Mouse (Mus musculus) right cerebral cortex, adult 2 months (tissue): Measurements from ENCODE around the gene Fthl17f.
A peak's percentile ranks its signal among the peaks of the same experiment; 100 is the strongest.
"Not testable (repeated sequence)": the region's sequence is repeated elsewhere in the genome, so short reads cannot be mapped to it uniquely, and the experiment has no call there.

Experiments used
- DNase-seq, 2 experiments: peaks; one replicate each; pipeline ENCODE4 v3.0.0; 2021 to 2022; ENCODE audit warnings: low spot score in 2 of 2

Fthl17f gene

DNA sequence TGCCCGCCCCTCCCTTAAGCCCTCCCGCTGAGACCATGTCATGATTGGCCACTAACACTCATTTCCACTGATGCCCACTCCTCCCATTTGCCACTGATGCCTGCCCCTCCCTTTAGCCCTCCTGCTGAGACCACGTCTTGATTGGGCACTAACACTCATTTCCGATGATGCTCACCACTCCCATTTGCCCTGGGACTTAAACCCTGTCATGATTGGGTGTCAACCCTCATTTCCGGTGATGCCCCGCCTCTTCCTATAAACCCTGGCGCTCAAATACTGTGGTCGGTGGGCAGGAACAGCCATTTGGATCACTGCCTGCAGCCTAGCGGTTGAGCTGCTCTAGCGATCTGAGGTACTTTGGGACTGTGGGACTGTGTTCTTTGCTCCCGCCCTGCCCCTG, at the start of gene Fthl17f:
Fthl17f (plus strand) TSS at position 301 of the 400 bp plus-strand sequence.
- DNase-seq, result not testable (repeated sequence)

DNA sequence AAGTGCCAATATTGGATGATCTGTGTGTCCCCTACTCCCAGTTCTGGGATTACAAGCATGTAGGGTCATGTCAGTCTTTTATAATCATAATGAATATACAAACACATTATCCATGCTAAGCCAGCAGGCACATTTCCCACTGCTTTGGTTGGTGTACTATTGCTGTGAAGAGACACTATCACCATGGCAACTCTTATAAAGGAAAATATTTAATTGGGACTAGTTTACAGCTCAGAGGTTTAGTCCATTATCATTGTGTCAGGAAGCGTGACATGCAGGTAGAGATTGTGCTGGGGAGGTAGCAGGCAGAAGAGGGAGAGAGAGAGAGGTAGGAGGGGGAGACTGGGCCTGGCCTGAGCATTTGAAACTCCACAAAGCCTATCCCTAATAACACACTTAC, 46.7 kb upstream of the Fthl17f start:
- no peak for DNase-seq

DNA sequence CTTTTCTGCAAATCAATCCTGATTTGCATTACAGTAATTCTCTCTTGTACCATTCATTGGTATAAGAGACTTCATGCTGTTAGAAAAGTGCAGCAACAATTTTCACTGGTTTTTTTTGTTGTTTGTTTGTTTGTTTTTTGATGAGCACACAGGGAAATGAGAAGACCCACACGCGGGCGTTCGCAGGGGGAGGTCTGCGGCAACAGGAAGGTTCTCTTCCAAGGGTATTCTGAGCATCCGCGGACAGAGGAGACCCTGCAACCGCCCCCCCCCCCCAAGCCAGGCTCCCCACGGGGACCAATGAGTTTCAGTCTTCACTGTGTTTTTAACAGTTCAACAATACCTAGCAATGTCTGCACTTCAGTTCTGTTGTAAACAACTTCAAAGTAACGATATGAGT, 43.3 kb upstream of the Fthl17f start:
- no peak for DNase-seq

DNA sequence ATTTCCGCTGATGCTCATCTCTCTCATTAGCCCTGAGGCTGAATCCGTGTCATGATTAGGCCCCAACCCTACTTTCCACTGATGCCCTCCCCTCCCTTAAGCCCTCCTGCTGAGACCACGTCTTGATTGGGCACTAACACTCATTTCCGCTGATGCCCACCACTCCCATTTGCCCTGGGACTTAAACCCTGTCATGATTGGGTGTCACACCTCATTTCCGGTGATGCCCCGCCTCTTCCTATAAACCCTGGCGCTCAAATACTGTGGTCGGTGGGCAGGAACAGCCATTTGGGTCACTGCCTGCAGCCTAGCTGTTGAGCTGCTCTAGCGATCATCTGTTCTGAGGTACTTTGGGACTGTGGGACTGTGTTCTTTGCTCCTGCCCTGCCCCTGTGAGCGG, 29.6 kb upstream of the Fthl17f start, which contains the start of gene Fthl17e:
Fthl17e (plus strand) TSS at position 301 of the 400 bp plus-strand sequence.
- not testable (repeated sequence) for DNase-seq

DNA sequence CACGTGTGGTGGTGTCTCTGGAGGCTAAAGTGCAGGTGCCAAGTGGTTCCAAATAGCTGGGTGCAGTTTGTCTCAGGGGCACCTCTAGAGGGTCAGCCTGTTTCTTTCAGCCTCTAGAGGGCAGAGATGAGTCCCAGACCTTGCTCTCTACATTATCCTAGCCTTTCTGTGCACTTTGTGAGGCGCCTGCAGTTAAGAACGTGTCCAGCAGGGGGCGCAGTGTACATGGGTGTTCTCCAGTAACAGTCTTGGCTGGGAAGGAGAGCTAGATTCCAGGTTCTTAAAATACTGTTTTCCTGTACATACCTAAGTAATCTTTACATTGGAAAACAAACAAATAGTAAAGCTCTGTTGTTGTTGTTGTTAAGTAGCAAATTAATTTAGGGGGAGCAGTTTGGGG, 21.2 kb upstream of the Fthl17f start:
- peak in 1 of 2 experiments; percentile 17 for DNase-seq

DNA sequence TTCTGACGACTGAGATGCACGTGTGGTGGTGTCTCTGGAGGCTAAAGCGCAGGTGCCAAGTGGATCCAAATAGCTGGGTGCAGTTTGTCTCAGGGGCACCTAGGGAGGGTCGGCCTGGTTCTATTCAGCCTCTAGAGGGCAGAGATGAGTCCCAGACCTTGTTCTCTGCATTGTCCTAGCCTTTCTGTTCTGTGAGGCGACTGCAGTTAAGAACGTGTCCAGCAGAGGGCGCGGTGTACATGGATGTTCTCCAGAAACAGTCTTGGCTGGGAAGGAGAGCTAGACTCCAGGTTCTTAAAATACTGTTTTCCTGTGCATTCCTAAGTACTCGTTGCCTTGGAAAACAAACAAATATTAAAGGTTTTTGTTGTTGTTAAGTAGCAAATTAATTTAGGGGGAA, 1.9 kb upstream of the Fthl17f start:
- DNase-seq, result peak; percentile 81 to 97

DNA sequence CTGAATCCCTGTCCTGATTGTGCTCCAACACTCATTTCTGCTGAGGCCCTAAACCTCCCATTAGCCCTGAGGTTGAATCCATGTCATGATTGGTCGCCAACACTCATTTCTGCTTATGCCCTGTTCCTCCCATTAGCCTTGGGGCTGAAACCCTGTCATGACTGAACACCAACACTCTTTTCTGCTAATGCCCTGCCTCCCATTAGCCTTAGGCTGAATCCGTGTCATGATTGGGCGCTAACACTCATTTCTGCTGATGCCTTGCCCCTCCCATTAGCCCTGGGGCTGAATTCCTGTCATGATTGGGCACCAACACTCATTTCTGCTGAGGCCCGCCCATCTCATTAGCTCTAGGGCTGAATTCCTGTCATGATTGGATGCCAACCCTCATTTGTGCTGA, 714 bp upstream of the Fthl17f start:
- no peak for DNase-seq

DNA sequence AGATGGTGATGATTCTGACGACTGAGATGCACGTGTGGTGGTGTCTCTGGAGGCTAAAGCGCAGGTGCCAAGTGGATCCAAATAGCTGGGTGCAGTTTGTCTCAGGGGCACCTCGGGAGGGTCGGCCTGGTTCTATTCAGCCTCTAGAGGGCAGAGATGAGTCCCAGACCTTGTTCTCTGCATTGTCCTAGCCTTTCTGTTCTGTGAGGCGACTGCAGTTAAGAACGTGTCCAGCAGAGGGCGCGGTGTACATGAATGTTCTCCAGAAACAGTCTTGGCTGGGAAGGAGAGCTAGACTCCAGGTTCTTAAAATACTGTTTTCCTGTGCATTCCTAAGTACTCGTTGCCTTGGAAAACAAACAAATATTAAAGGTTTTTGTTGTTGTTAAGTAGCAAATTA, 14.9 kb downstream of the Fthl17f start:
- DNase-seq, result peak; percentile 59 to 88

DNA sequence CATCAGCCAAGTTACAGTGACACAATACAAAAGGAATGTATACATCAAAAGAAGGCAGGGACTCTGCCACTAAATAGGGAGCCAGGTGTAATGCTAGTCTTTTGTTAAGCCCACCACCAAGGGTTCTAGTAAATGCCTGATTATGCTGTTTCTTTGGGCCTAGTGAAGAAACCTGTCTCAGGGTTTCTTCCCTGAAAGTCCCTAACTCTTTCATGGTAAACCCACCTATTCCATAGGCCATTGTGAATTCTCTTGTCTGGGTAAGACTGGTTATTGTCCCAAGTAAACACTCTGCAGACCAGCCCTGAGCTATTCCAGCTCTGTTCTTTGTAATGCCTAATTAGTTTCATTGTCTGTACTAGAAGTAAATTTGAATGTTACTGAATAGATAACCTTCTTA, 32.3 kb downstream of the Fthl17f start:
- not testable (repeated sequence) for DNase-seq

DNA sequence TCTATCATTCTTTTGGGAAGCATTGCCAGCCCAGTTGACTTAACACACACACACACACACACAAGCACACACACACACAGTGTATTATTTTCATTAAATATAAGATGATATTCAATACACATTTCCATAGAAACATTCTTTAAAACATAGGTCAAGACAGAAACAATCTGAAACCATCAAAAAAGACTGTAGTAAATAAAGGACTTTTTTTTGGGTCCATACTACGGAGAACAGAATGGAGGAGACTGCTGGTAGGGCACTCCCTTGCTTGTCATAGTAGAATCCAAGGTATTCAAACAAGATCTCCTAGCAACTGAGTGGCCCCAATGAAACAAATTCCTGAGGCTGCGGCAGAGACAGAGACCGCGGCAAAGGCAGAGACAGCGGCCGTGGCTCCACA, 41.4 kb downstream of the Fthl17f start, which contains the start of gene 4930402K13Rik:
4930402K13Rik (plus strand) TSS at position 301 of the 400 bp plus-strand sequence.
- no peak for DNase-seq

DNA sequence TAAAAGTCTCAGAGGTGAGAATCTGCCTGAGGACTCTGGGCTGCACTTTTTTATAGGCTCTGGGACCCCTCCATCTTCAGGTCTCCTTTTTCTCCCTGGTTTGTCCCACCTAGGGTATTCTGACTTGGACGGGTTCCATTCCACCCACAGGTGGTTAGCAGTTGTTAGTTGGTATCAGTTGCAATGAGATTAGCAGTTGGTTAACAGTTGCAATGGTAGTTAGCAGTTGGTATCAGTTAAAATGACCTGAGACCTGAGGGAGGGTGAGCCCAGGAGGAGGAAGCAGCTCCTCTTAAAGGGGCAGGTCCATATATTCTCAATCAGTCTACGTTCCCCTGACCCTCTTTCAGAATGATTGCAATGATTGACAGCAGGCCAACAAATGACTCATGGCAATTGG, 47.6 kb downstream of the Fthl17f start:
- no peak for DNase-seq
